Mouse (Mus musculus) liver, embryonic 14.5 days (tissue): ENCODE measurements around the gene Msh5. TPM values are rescaled to one million over a fixed set of nuclear protein-coding genes. Genes with fewer than 3 reads are reported as not detected.
A peak's percentile ranks its signal among the peaks of the same experiment; 100 is the strongest.

Experiments used
- ATAC-seq: fragments of 200-750 bp; cut with Nextera tagmentation; 2 replicates; pipeline ENCODE4 v1.8.0; 2017; ENCODE audit warnings: moderate number of reproducible peaks, mild to moderate bottlenecking, moderate library complexity; ENCODE audit not compliant: insufficient read depth
- DNase-seq, 3 experiments: peaks; one replicate each; pipeline ENCODE4 v3.0.0-alpha.2; 2012 to 2013; ENCODE audit warnings: low read depth in 3 of 3, low spot score in 3 of 3
- H3K27ac ChIP-seq: fragments of 300-500 bp; sonication (generic); 2 replicates; pipeline ENCODE4 v1.5.1; 2014; ENCODE audit warnings: moderate library complexity, mild to moderate bottlenecking, control low read depth, inconsistent platforms
- H3K27me3 ChIP-seq: fragments of 300-500 bp; sonication (generic); 2 replicates; pipeline ENCODE4 v1.6.1; 2014; ENCODE audit warnings: mild to moderate bottlenecking, low read length, moderate library complexity; ENCODE audit not compliant: control insufficient read depth, insufficient read depth
- H3K36me3 ChIP-seq: fragments of 300-500 bp; sonication (generic); replicated peaks from 2 replicates; pipeline ENCODE4 v1.6.1; 2014; ENCODE audit warnings: low read depth; ENCODE audit not compliant: control insufficient read depth, insufficient read depth
- H3K4me1 ChIP-seq, 2 experiments: fragments of 200-500 bp in 1 of 2; fragments of 300-500 bp in 1 of 2; sonication (generic) in 1 of 2; replicated peaks; 2 replicates each; pipeline ENCODE4 v1.6.1; 2012 to 2014; ENCODE audit warnings: antibody characterized with exemption in 1 of 2, inconsistent platforms in 1 of 2, low read length in 1 of 2; ENCODE audit not compliant: control insufficient read depth in 2 of 2, insufficient read depth in 2 of 2
- H3K4me2 ChIP-seq: fragments of 300-500 bp; sonication (generic); 2 replicates; pipeline ENCODE4 v1.6.1; 2014; ENCODE audit warnings: low read depth, mild to moderate bottlenecking, control low read depth, moderate library complexity
- H3K4me3 ChIP-seq, 2 experiments: fragments of 200-500 bp in 1 of 2; fragments of 300-500 bp in 1 of 2; sonication (generic) in 1 of 2; 2 replicates each; pipeline ENCODE4 v1.5.1; 2012 to 2014; ENCODE audit warnings: low read depth in 2 of 2, low read length in 2 of 2, mild to moderate bottlenecking in 2 of 2, control low read depth in 1 of 2, inconsistent platforms in 1 of 2, moderate library complexity in 1 of 2; ENCODE audit not compliant: insufficient read depth in 1 of 2
- H3K9ac ChIP-seq: fragments of 300-500 bp; sonication (generic); replicated peaks from 2 replicates; pipeline ENCODE4 v1.6.1; 2014; ENCODE audit warnings: mild to moderate bottlenecking, control low read depth, moderate library complexity
- H3K9me3 ChIP-seq: fragments of 300-500 bp; sonication (generic); 2 replicates; pipeline ENCODE4 v1.6.1; 2016; ENCODE audit warnings: low read length, mixed read lengths; ENCODE audit not compliant: control insufficient read depth
- CTCF ChIP-seq: IDR thresholded peaks from 2 replicates; pipeline ENCODE4 v1.5.1; 2016; ENCODE audit warnings: antibody characterized with exemption, low read depth, control low read depth
- EP300 ChIP-seq: IDR thresholded peaks from 2 replicates; pipeline ENCODE4 v1.6.1; 2016; ENCODE audit warnings: antibody characterized with exemption, low read depth
- WGBS: fragments of 180-500 bp; shearing (Covaris S2); extraction: QIAGEN DNeasy Blood & Tissue Kit; methylation state at CpG from one replicate; pipeline ENCODE4 v1.1.7; 2014; ENCODE audit not compliant: insufficient replicate concordance; 5-methylcytosine and 5-hydroxymethylcytosine counted together
- polyA plus RNA-seq, 2 experiments: library from polyadenylated mRNA; depleted of rRNA in 1 of 2; stranded (reverse) in 1 of 2; unstranded in 1 of 2; fragments of >200 nt; fragmentation: Nextera tagmentation in 1 of 2; extraction: Ambion mirVana in 1 of 2; gene quantifications; 2 replicates each; pipeline versions ENCODE4 v1.2.1 to v1.2.3; 2012 to 2014

Msh5 gene
- polyA plus RNA-seq, 2 experiments: 2.3 to 4.3 TPM

- DNase-seq (no peak), ATAC-seq (no peak)
- Histone ChIP-seq H3K4me1 (peaks cover 4 to 8% of the 10 kb centered on the region in 2 experiments; a peak in 3 of 4 replicates), H3K9me3 (no peaks in the 10 kb centered on the region), H3K27me3 (no peaks in the 10 kb centered on the region; the same call in 1 of the 2 replicates), H3K4me3 (no peak overlapping the region), H3K36me3 (peaks cover 27% of the 10 kb centered on the region), H3K27ac (no peak overlapping the region), H3K4me2 (no peak overlapping the region; the same call in 1 of the 2 replicates), H3K9ac (no peak overlapping the region)
- WGBS: 63% methylated on average over 9 of the region's 9 CpGs
- TF ChIP-seq EP300 (no peak), CTCF (no peak)
Measured at GRCm38 (mm10) chr17:35058316-35058715, 11.8 kb upstream of the Msh5 start.

GRCm38 (mm10) chr17:35057090-35057489 lies 10.5 kb upstream of the Msh5 start:
- Histone ChIP-seq H3K4me3 (no peak overlapping the region), H3K27me3 (no peaks in the 10 kb centered on the region), H3K27ac (no peak overlapping the region), H3K4me1 (peaks cover 6 to 12% of the 10 kb centered on the region in 2 experiments), H3K4me2 (no peak overlapping the region), H3K9me3 (no peaks in the 10 kb centered on the region), H3K9ac (no peak overlapping the region), H3K36me3 (peaks cover 39% of the 10 kb centered on the region)
- DNase-seq: no peak
- TF ChIP-seq CTCF (no peak), EP300 (no peak)
- ATAC-seq: peak; percentile 16; the same call in 1 of the 2 replicates
- WGBS: 21% methylated on average over 3 of the region's 3 CpGs

GRCm38 (mm10) chr17:35055691-35056495 lies 9.3 kb upstream of the Msh5 start:
- DNase-seq (no peak), ATAC-seq (no peak)
- Histone ChIP-seq H3K4me1 (peaks cover 13 to 18% of the 10 kb centered on the region in 2 experiments), H3K36me3 (peaks cover 40% of the 10 kb centered on the region), H3K4me2 (no peak overlapping the region), H3K9ac (no peak overlapping the region), H3K27ac (no peak overlapping the region), H3K27me3 (no peaks in the 10 kb centered on the region), H3K9me3 (no peaks in the 10 kb centered on the region), H3K4me3 (no peak overlapping the region)
- TF ChIP-seq CTCF (no peak), EP300 (no peak)
- 80% methylated on average over 7 of the region's 7 CpGs for WGBS

GRCm38 (mm10) chr17:35052271-35052798 lies 5.8 kb upstream of the Msh5 start:
- DNase-seq: no peak
- Histone ChIP-seq H3K36me3 (peaks cover 40% of the 10 kb centered on the region), H3K27me3 (no peaks in the 10 kb centered on the region), H3K9me3 (no peaks in the 10 kb centered on the region), H3K9ac (peak overlapping the region; percentile 87), H3K4me1 (peaks cover 34 to 35% of the 10 kb centered on the region in 2 experiments), H3K4me3 (peak overlapping the region; percentile 81 to 93), H3K27ac (0 out of 2 replicates have a peak overlapping the region, but pooled peaks have one; percentile 87), H3K4me2 (peak overlapping the region; percentile 98)
- WGBS: 76% methylated on average over 12 of the region's 12 CpGs
- no peak for TF ChIP-seq CTCF
- no peak for TF ChIP-seq EP300
- ATAC-seq: no peak
